Mouse (Mus musculus): ENCODE data around the gene Pax8. TPM values are rescaled to one million over a fixed set of nuclear protein-coding genes. Genes with fewer than 3 reads are reported as not detected.

The Pax8 gene
- polyA plus RNA-seq, 1 experiment from 2014 or later: 5.4 TPM

DNA sequence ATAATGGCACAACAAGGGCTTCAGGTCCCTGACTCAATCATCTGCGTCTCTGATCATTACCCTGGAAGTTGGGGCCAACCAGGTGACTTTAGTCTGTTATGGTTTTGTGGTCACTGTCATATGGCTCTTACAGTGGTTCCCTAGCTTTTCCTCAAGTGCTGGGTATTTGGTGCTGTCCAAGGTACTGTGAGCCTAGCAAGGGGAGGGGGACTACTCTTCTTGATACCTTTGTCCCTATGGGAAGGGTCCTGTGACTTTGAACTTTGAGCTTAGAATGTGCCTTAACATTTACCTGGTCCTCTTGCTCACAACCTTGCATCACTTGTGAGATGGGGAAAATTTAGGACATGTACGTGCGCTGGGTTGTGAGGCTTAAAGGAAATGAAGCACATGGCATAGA is 13.3 kb upstream of the Pax8 start:
- Histone ChIP-seq H3K36me3 (ENCODE audit: control insufficient read depth, insufficient read depth, low read length) (no peaks in the 10 kb centered on the region), H3K27ac (replicated peaks; ENCODE audit: low read depth, low read length) (no peak overlapping the region), H3K9me3 (ENCODE audit: control insufficient read depth, low read length) (no peaks in the 10 kb centered on the region), H3K27me3 (ENCODE audit: control insufficient read depth, insufficient read depth, low read length) (no peaks in the 10 kb centered on the region), H3K4me3 (replicated peaks; ENCODE audit: low read depth, low read length) (no peak overlapping the region), H3K4me1 (ENCODE audit: control insufficient read depth, insufficient read depth, low read length) (no peaks in the 10 kb centered on the region), H3K9ac (replicated peaks; ENCODE audit: low read length) (no peak overlapping the region), H3K4me2 (ENCODE audit: low read length) (no peak overlapping the region)
- DNase-seq (no peak), ATAC-seq (ENCODE audit: low FRiP score, low TSS enrichment) (no peak)
- 77% methylated on average over 3 of the region's 3 CpGs for WGBS

DNA sequence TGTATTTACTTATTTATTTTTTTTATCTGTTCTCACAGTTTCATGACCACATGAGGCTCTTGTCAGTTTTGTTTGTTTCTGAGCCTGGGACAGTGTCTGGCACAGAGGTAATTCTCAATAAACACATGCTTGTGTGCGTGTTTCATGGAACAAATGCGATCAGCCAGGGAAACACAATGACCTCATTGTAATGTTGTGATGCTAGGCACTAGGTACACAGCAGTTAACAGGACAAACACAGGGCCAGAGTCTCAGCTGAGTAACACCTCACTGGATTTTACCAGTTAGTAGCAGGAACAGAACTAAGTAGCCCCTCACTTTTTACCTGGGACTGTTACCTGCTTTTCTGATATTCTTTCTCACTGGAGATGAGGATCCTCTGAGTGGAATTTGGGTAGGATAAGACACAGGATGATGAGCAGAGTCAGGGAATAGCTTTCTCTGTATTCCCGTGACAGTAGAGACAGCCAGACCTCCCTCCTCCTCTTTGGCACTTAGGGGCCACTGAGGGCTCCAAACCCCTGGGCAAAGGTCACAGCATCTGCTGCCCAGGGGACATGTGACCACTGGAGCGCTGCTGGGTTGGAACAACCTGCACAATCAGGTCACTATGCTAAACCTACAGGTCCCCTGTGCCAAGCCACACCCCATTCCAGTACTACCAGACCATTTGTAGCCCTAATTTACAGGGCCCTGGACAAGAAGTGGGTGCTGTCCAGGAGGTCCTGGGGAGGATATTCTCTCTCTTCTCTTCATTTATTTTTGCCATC is 11.8 kb upstream of the Pax8 start:
- Histone ChIP-seq H3K4me3 (replicated peaks; ENCODE audit: low read depth, low read length) (no peak overlapping the region), H3K27ac (replicated peaks; ENCODE audit: low read depth, low read length) (no peak overlapping the region), H3K9me3 (ENCODE audit: control insufficient read depth, low read length) (no peaks in the 10 kb centered on the region), H3K9ac (replicated peaks; ENCODE audit: low read length) (no peak overlapping the region), H3K36me3 (ENCODE audit: control insufficient read depth, insufficient read depth, low read length) (no peaks in the 10 kb centered on the region), H3K4me1 (ENCODE audit: control insufficient read depth, insufficient read depth, low read length) (no peaks in the 10 kb centered on the region), H3K27me3 (ENCODE audit: control insufficient read depth, insufficient read depth, low read length) (no peaks in the 10 kb centered on the region), H3K4me2 (ENCODE audit: low read length) (no peak overlapping the region)
- 78% methylated on average over 4 of the region's 4 CpGs for WGBS
- ATAC-seq (ENCODE audit: low FRiP score, low TSS enrichment) (no peak), DNase-seq (no peak)

DNA sequence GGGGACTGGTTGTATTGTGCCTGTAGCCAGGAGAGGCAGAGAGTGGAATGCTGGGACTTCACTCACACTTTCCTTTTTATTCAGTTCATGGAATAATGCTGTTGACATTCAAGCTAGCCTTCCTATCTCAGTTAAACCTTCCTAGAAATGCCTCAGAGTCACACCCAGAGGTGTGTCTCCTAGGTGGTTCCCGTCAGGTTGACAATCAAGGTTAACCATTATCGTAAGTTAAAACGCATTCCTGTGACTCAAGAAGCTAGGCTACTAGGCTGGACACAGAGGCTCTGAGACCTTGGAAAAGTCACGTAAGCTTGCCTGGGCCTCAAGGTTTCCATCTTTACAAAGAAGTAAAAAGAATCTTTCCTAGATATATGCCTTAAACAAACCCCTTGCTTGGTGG is 10.0 kb upstream of the Pax8 start:
- Histone ChIP-seq H3K9me3 (ENCODE audit: control insufficient read depth, low read length) (no peaks in the 10 kb centered on the region), H3K4me3 (replicated peaks; ENCODE audit: low read depth, low read length) (no peak overlapping the region), H3K27ac (replicated peaks; ENCODE audit: low read depth, low read length) (no peak overlapping the region), H3K4me2 (ENCODE audit: low read length) (no peak overlapping the region), H3K27me3 (ENCODE audit: control insufficient read depth, insufficient read depth, low read length) (no peaks in the 10 kb centered on the region), H3K9ac (replicated peaks; ENCODE audit: low read length) (no peak overlapping the region), H3K36me3 (ENCODE audit: control insufficient read depth, insufficient read depth, low read length) (no peaks in the 10 kb centered on the region), H3K4me1 (ENCODE audit: control insufficient read depth, insufficient read depth, low read length) (no peaks in the 10 kb centered on the region)
- ATAC-seq (ENCODE audit: low FRiP score, low TSS enrichment) (no peak), DNase-seq (no peak)
- 95% methylated on average over 4 of the region's 4 CpGs for WGBS

GRCm38 (mm10) chr2:24479906-24480305 is 4.5 kb upstream of the Pax8 start:
- Histone ChIP-seq H3K4me1 (ENCODE audit: control insufficient read depth, insufficient read depth, low read length) (0 out of 2 replicates have a peak, but pooled peaks cover 5% of the 10 kb centered on the region), H3K4me3 (replicated peaks; ENCODE audit: low read depth, low read length) (no peak overlapping the region), H3K36me3 (ENCODE audit: control insufficient read depth, insufficient read depth, low read length) (no peaks in the 10 kb centered on the region), H3K4me2 (ENCODE audit: low read length) (no peak overlapping the region), H3K9ac (replicated peaks; ENCODE audit: low read length) (no peak overlapping the region), H3K9me3 (ENCODE audit: control insufficient read depth, low read length) (no peaks in the 10 kb centered on the region), H3K27ac (replicated peaks; ENCODE audit: low read depth, low read length) (no peak overlapping the region), H3K27me3 (ENCODE audit: control insufficient read depth, insufficient read depth, low read length) (peaks cover 21% of the 10 kb centered on the region)
- no peak for DNase-seq
- 65% methylated on average over 2 of the region's 2 CpGs for WGBS
- ATAC-seq (ENCODE audit: low FRiP score, low TSS enrichment): no peak

- Histone ChIP-seq H3K9ac (replicated peaks; ENCODE audit: low read length) (no peak overlapping the region), H3K4me1 (ENCODE audit: control insufficient read depth, insufficient read depth, low read length) (peaks cover 8% of the 10 kb centered on the region; the same call in 1 of the 2 replicates), H3K9me3 (ENCODE audit: control insufficient read depth, low read length) (no peaks in the 10 kb centered on the region), H3K4me2 (ENCODE audit: low read length) (no peak overlapping the region), H3K36me3 (ENCODE audit: control insufficient read depth, insufficient read depth, low read length) (no peaks in the 10 kb centered on the region), H3K27me3 (ENCODE audit: control insufficient read depth, insufficient read depth, low read length) (peaks cover 28% of the 10 kb centered on the region), H3K27ac (replicated peaks; ENCODE audit: low read depth, low read length) (no peak overlapping the region), H3K4me3 (replicated peaks; ENCODE audit: low read depth, low read length) (no peak overlapping the region)
- DNase-seq (peak; percentile 18), ATAC-seq (ENCODE audit: low FRiP score, low TSS enrichment) (no peak)
- 4% methylated on average over 1 of the region's 1 CpGs for WGBS
These were observed 3.8 kb upstream of the Pax8 start for GRCm38 (mm10) chr2:24479151-24479550.

GRCm38 (mm10) chr2:24478611-24479010 is 3.2 kb upstream of the Pax8 start:
- WGBS: 39% methylated on average over 4 of the region's 4 CpGs
- Histone ChIP-seq H3K36me3 (ENCODE audit: control insufficient read depth, insufficient read depth, low read length) (no peaks in the 10 kb centered on the region), H3K27ac (replicated peaks; ENCODE audit: low read depth, low read length) (no peak overlapping the region), H3K9ac (replicated peaks; ENCODE audit: low read length) (no peak overlapping the region), H3K9me3 (ENCODE audit: control insufficient read depth, low read length) (no peaks in the 10 kb centered on the region), H3K4me3 (replicated peaks; ENCODE audit: low read depth, low read length) (no peak overlapping the region), H3K4me1 (ENCODE audit: control insufficient read depth, insufficient read depth, low read length) (peaks cover 13% of the 10 kb centered on the region; the same call in 1 of the 2 replicates), H3K27me3 (ENCODE audit: control insufficient read depth, insufficient read depth, low read length) (peaks cover 34% of the 10 kb centered on the region), H3K4me2 (ENCODE audit: low read length) (no peak overlapping the region)
- no peak for ATAC-seq (ENCODE audit: low FRiP score, low TSS enrichment)
- DNase-seq: no peak

GRCm38 (mm10) chr2:24474514-24475378 is 653 bp downstream of the Pax8 start:
- ATAC-seq (ENCODE audit: low FRiP score, low TSS enrichment) (no peak), DNase-seq (peak; percentile 14)
- WGBS: 9% methylated on average over 29 of the region's 29 CpGs
- no peaks in the 10 kb centered on the region for H3K36me3 ChIP-seq (ENCODE audit: control insufficient read depth, insufficient read depth, low read length)
- H3K4me2 ChIP-seq (ENCODE audit: low read length): peak overlapping the region; percentile 61
- H3K9me3 ChIP-seq (ENCODE audit: control insufficient read depth, low read length): no peaks in the 10 kb centered on the region
- H3K4me1 ChIP-seq (ENCODE audit: control insufficient read depth, insufficient read depth, low read length): peaks cover 15% of the 10 kb centered on the region; the same call in 1 of the 2 replicates
- no peak overlapping the region; the same call in 1 of the 2 replicates for H3K9ac ChIP-seq (replicated peaks; ENCODE audit: low read length)
- peak overlapping the region; percentile 37 for H3K4me3 ChIP-seq (replicated peaks; ENCODE audit: low read depth, low read length)
- 0 out of 2 replicates have a peak overlapping the region, but pooled peaks have one; percentile 32 for H3K27ac ChIP-seq (replicated peaks; ENCODE audit: low read depth, low read length)
- peaks cover 54% of the 10 kb centered on the region for H3K27me3 ChIP-seq (ENCODE audit: control insufficient read depth, insufficient read depth, low read length)

- Histone ChIP-seq H3K4me1 (ENCODE audit: control insufficient read depth, insufficient read depth, low read length) (peaks cover 10% of the 10 kb centered on the region; the same call in 1 of the 2 replicates), H3K9me3 (ENCODE audit: control insufficient read depth, low read length) (no peaks in the 10 kb centered on the region), H3K27me3 (ENCODE audit: control insufficient read depth, insufficient read depth, low read length) (peaks cover 54% of the 10 kb centered on the region), H3K27ac (replicated peaks; ENCODE audit: low read depth, low read length) (no peak overlapping the region), H3K36me3 (ENCODE audit: control insufficient read depth, insufficient read depth, low read length) (no peaks in the 10 kb centered on the region), H3K4me2 (ENCODE audit: low read length) (peak overlapping the region; percentile 61), H3K9ac (replicated peaks; ENCODE audit: low read length) (no peak overlapping the region; the same call in 1 of the 2 replicates), H3K4me3 (replicated peaks; ENCODE audit: low read depth, low read length) (peak overlapping the region; percentile 37)
- DNase-seq (peak; percentile 63), ATAC-seq (ENCODE audit: low FRiP score, low TSS enrichment) (peak; percentile 66)
- under 1% methylated on average over 56 of the region's 56 CpGs for WGBS
These were observed 1.5 kb downstream of the Pax8 start for GRCm38 (mm10) chr2:24473641-24474511.

All from midbrain, embryonic 14.5 days (tissue).